Mouse (Mus musculus) erythroblast, embryonic 14.5 days (primary cell): ENCODE measurements around the gene Prkce.

ENCODE experiments used
- GATA1 ChIP-seq: IDR thresholded peaks from 2 replicates; pipeline ENCODE4 v1.6.1; 2012; ENCODE audit warnings: low read length, inconsistent platforms, mixed read lengths
- TAL1 ChIP-seq: IDR thresholded peaks from 3 replicates; pipeline ENCODE4 v1.6.1; 2012; ENCODE audit warnings: low read length, inconsistent platforms, mixed read lengths

- TF ChIP-seq GATA1 (no peak), TAL1 (no peak)
Observed at GRCm38 (mm10) chr17:86299576-86299975, 132.0 kb downstream of the Prkce start.
